Mouse (Mus musculus) heart, postnatal 0 days (tissue): ENCODE results near the gene Gm20772. TPM values are rescaled to one million over a fixed set of nuclear protein-coding genes. Genes with fewer than 3 reads are reported as not detected.
"Not testable (repeated sequence)": the region's sequence is repeated elsewhere in the genome, so short reads cannot be mapped to it uniquely, and the experiment has no call there.

ENCODE experiments used
- ATAC-seq: fragments of 200-750 bp; cut with Nextera tagmentation; 2 replicates; pipeline ENCODE4 v1.8.0; 2017; ENCODE audit warnings: low read depth, moderate number of reproducible peaks, moderate library complexity; ENCODE audit not compliant: insufficient read depth
- DNase-seq: peaks from one replicate; pipeline ENCODE4 v3.0.0-alpha.2; 2016; ENCODE audit warnings: low spot score
- H3K27ac ChIP-seq: fragments of 300-500 bp; sonication (generic); 2 replicates; pipeline ENCODE4 v1.5.1; 2014; ENCODE audit warnings: low read depth, mild to moderate bottlenecking
- H3K27me3 ChIP-seq: fragments of 300-500 bp; sonication (generic); 2 replicates; pipeline ENCODE4 v1.6.1; 2014; ENCODE audit warnings: low read length, mixed read lengths; ENCODE audit not compliant: control insufficient read depth, insufficient read depth
- H3K36me3 ChIP-seq: fragments of 300-500 bp; sonication (generic); replicated peaks from 2 replicates; pipeline ENCODE4 v1.6.1; 2014; ENCODE audit warnings: low read length, mixed read lengths; ENCODE audit not compliant: control insufficient read depth, insufficient read depth
- H3K4me1 ChIP-seq: fragments of 300-500 bp; sonication (generic); 2 replicates; pipeline ENCODE4 v1.6.1; 2014; ENCODE audit warnings: antibody characterized with exemption; ENCODE audit not compliant: control insufficient read depth, insufficient read depth
- H3K4me2 ChIP-seq: fragments of 300-500 bp; sonication (generic); 2 replicates; pipeline ENCODE4 v1.6.1; 2014; ENCODE audit warnings: low read depth, mild to moderate bottlenecking, low read length, moderate library complexity
- H3K4me3 ChIP-seq: fragments of 300-500 bp; sonication (generic); 2 replicates; pipeline ENCODE4 v1.5.1; 2014; ENCODE audit warnings: low read depth, low read length
- H3K9ac ChIP-seq: fragments of 300-500 bp; sonication (generic); replicated peaks from 2 replicates; pipeline ENCODE4 v1.6.1; 2014; ENCODE audit warnings: low read depth, low read length, mixed read lengths
- H3K9me3 ChIP-seq: fragments of 300-500 bp; sonication (generic); replicated peaks from 2 replicates; pipeline ENCODE4 v1.6.1; 2016; ENCODE audit warnings: low read length; ENCODE audit not compliant: control insufficient read depth
- WGBS: fragments of 180-500 bp; shearing (Covaris S2); extraction: QIAGEN DNeasy Blood & Tissue Kit; methylation state at CpG from one replicate; pipeline ENCODE4 v1.1.7; 2014; 5-methylcytosine and 5-hydroxymethylcytosine counted together
- polyA plus RNA-seq: library from polyadenylated mRNA; unstranded; fragments of >200 nt; fragmentation: Nextera tagmentation; extraction: Ambion mirVana; gene quantifications from 2 replicates; pipeline ENCODE4 v1.2.1, GENCODE M21; 2015
- total RNA-seq: library from RNA; depleted of rRNA; stranded (reverse); fragments of >200 nt; gene quantifications from 2 replicates; pipeline ENCODE4 v1.2.3, GENCODE M21; 2014; ENCODE audit warnings: low replicate concordance; rRNA removed

Gene Gm20772
- total RNA-seq, result not detected in 2 replicates
- not detected in 2 replicates for polyA plus RNA-seq

GRCm38 (mm10) chrY:17874441-17874840, at the start of gene Gm20772, which contains the start of gene Gm20831:
Gene Gm20772 (plus strand): TSS chrY:17874741.
Gene Gm20831 (plus strand): TSS chrY:17874741.
- H3K27me3 ChIP-seq, H3K4me2 ChIP-seq, H3K4me1 ChIP-seq, H3K4me3 ChIP-seq, H3K36me3 ChIP-seq, H3K9ac ChIP-seq, DNase-seq, H3K27ac ChIP-seq, ATAC-seq, H3K9me3 ChIP-seq: not testable (repeated sequence)

DNA sequence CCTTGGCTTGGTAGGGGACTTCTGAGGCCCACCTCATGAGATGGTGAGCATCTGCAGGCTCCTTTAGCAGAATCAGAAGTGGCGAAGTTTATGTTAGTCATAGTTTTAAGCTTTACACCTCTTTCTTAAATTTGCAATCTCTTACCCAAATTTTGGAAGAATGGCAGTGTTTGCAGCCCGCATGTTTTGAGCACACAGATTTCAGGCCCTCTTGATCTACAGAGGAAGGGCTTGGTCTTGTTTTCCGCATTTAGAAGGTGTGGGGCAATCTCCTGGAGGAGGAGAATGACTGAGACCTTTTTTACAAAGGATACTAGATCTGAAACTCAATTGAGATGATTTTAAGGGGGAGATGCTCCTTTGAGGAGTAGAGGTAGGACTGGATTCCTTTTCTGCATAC, 28.4 kb upstream of the Gm20772 start, which contains the start of gene Gm21904:
Gm21904 (minus strand) TSS at position 101 of the 400 bp plus-strand sequence.
- no CpG with 5 or more reads among the region's 3 CpGs for WGBS
- not testable (repeated sequence) for ATAC-seq, H3K27ac ChIP-seq, H3K4me3 ChIP-seq, H3K4me2 ChIP-seq, H3K36me3 ChIP-seq, H3K9ac ChIP-seq, H3K9me3 ChIP-seq, H3K4me1 ChIP-seq, H3K27me3 ChIP-seq, DNase-seq

Other genes with a start within 250 kb of the Gm20772 start
- gene Gm21904, start 28.5 kb upstream of the Gm20772 start, total RNA-seq, result not detected in 2 replicates
- gene Gm21904, start 28.5 kb upstream of the Gm20772 start, polyA plus RNA-seq, result not detected in 2 replicates
- not detected in 2 replicates for gene Gm20831, start within 50 bp of the Gm20772 start, total RNA-seq
- not detected in 2 replicates for gene Gm20831, start within 50 bp of the Gm20772 start, polyA plus RNA-seq
- not detected in 2 replicates for gene Srsy, start 62.6 kb downstream of the Gm20772 start, total RNA-seq
- gene Srsy, start 62.6 kb downstream of the Gm20772 start, polyA plus RNA-seq, result not detected in 2 replicates
- not detected in 2 replicates for gene Gm21764, start 187.1 kb downstream of the Gm20772 start, total RNA-seq
- not detected in 2 replicates for gene Gm21764, start 187.1 kb downstream of the Gm20772 start, polyA plus RNA-seq
- gene Ssty1, start 214.4 kb downstream of the Gm20772 start, total RNA-seq, result not detected in 2 replicates
- not detected in 2 replicates for gene Ssty1, start 214.4 kb downstream of the Gm20772 start, polyA plus RNA-seq